Mouse (Mus musculus): ENCODE measurements around the gene Vmn1r113.
"Not testable (repeated sequence)": the region's sequence is repeated elsewhere in the genome, so short reads cannot be mapped to it uniquely, and the experiment has no call there.

Gene Vmn1r113

DNA sequence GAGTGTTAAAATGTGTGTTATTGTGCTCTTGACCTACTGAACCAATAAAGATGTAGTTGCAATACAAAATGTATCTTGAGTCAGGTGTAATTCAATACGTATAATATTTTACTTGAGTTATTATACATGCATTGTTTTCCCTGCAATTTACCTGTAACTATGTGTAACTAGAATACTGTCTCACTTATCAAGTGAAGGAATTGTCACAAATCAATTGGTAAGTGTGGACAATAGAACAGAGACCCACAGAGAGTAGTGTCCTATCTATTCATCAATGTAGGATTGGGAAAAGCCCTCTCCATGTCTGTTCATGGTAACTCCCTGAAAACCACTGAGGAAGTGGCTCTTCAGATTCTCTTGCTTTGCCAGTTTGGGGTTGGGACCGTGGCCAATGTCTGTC, at the start of gene Vmn1r113:
Vmn1r113 (plus strand) TSS at position 301 of the 400 bp plus-strand sequence.
- DNase-seq: not testable (repeated sequence)

DNA sequence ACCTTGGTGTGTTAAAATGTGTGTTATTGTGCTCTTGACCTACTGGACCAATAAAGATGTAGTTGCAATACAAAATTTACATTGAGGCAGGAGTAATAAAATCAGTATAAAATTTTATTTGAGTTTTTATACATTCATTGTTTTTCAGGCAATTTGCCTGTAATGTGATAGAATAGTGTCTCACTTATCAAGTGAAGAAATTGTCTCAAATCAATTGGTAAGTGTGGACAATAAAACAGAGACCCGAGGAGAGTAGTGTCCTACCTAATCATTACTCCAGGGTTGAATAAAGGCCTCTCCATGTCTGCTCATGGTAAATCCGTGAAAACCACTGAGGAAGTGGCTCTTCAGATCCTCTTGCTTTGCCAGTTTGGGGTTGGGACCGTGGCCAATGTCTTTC, 16.2 kb upstream of the Vmn1r113 start, which contains the start of gene Vmn1r112:
Vmn1r112 (plus strand) TSS at position 301 of the 400 bp plus-strand sequence.
- DNase-seq: not testable (repeated sequence)

DNA sequence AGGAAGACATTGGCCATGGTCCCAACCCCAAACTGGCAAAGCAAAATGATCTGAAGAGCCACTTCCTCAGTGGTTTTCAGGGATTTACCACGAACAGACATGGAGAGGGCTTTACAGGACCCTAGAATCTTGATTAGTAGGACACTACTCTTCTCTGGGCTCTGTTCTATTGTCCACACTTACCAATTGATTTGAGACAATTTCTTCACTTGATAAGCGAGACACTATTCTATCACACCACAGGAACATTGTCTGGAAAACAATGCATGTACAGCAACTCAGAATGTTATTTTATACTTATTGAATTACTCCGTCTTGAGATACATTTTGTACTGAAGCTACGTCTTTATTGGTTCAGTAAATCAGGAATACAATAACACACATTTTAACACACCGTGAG, 25.0 kb downstream of the Vmn1r113 start, which contains the start of gene Vmn1r114:
Vmn1r114 (minus strand) TSS at position 101 of the 400 bp plus-strand sequence.
- not testable (repeated sequence) for DNase-seq

Data from thymus, postnatal 36 days (tissue).